Mouse (Mus musculus) G1E (cell line): ENCODE data around the gene Srsf3. TPM values are rescaled to one million over a fixed set of nuclear protein-coding genes. Genes with fewer than 3 reads are reported as not detected.

Experiments used
- ATAC-seq: 2 replicates; pipeline ENCODE4 v1.8.0; 2016; ENCODE audit warnings: mild to moderate bottlenecking; ENCODE audit not compliant: insufficient number of reproducible peaks, poor library complexity, low FRiP score, severe bottlenecking; ENCODE audit errors: extremely low read depth
- DNase-seq: peaks from one replicate; pipeline ENCODE4 v3.0.0; 2012; ENCODE audit warnings: low spot score
- H3K27me3 ChIP-seq: 2 replicates; pipeline ENCODE4 v1.6.1; 2012; ENCODE audit warnings: mild to moderate bottlenecking, low read length, inconsistent platforms; ENCODE audit not compliant: insufficient read depth
- H3K36me3 ChIP-seq: replicated peaks from 2 replicates; pipeline ENCODE3; 2012; ENCODE audit warnings: mild to moderate bottlenecking, inconsistent platforms
- H3K4me1 ChIP-seq: 2 replicates; pipeline ENCODE4 v1.6.1; 2012; ENCODE audit warnings: low read depth, low read length, inconsistent platforms, mixed read lengths; ENCODE audit not compliant: insufficient read depth
- H3K4me3 ChIP-seq: 2 replicates; pipeline ENCODE4 v1.5.1; 2012; ENCODE audit warnings: low read depth, mild to moderate bottlenecking, inconsistent platforms, low read length, moderate library complexity, mixed read lengths
- H3K9me3 ChIP-seq: replicated peaks from 2 replicates; pipeline ENCODE4 v1.6.1; 2012; ENCODE audit warnings: inconsistent platforms
- CTCF ChIP-seq: IDR thresholded peaks from 2 replicates; pipeline ENCODE4 v1.5.1; 2012; ENCODE audit warnings: low read depth, low read length, inconsistent platforms, mixed read lengths
- GATA1 ChIP-seq: IDR thresholded peaks from 2 replicates; pipeline ENCODE4 v1.6.1; 2012; ENCODE audit warnings: borderline replicate concordance, low read length, inconsistent platforms, mixed read lengths
- GATA2 ChIP-seq: IDR thresholded peaks from 2 replicates; pipeline ENCODE4 v1.6.1; 2012; ENCODE audit warnings: low read depth, low read length, inconsistent platforms, borderline replicate concordance
- POLR2AphosphoS5 ChIP-seq: IDR thresholded peaks from 2 replicates; pipeline ENCODE4 v1.6.1; 2012; ENCODE audit warnings: low read depth, low read length, inconsistent platforms; ENCODE audit not compliant: insufficient replicate concordance
- TAL1 ChIP-seq: conservative IDR thresholded peaks from 2 replicates; pipeline ENCODE4 v1.6.1; 2012; ENCODE audit warnings: low read depth, low read length, inconsistent platforms, mixed read lengths
- polyA plus RNA-seq: library from polyadenylated mRNA; stranded (reverse); fragments of >175 nt; gene quantifications from 2 replicates; pipeline ENCODE4 v1.2.3, GENCODE M21; 2012
- total RNA-seq, 2 experiments: library from RNA; stranded (forward) in 1 of 2; stranded (reverse) in 1 of 2; fragments of 200-1000 nt in 1 of 2; fragments of >200 nt in 1 of 2; fragmentation: Nextera tagmentation in 1 of 2; gene quantifications; 2 replicates each; pipeline ENCODE4 v1.2.3; 2014 to 2017

Gene Srsf3
- total and polyA plus RNA-seq, 3 experiments = 174 to 771 (median 258) TPM

- Histone ChIP-seq H3K36me3 (peaks cover 34% of the 10 kb centered on the region), H3K9me3 (no peaks in the 10 kb centered on the region), H3K4me3 (no peak overlapping the region; the same call in 1 of the 2 replicates), H3K27me3 (no peaks in the 10 kb centered on the region), H3K4me1 (peaks cover 54% of the 10 kb centered on the region)
- TF ChIP-seq CTCF (no peak), TAL1 (no peak), GATA1 (no peak), POLR2AphosphoS5 (no peak), GATA2 (no peak)
- DNase-seq (no peak), ATAC-seq (no peak)
Measured at GRCm38 (mm10) chr17:29005002-29005401, 27.4 kb upstream of the Srsf3 start.

DNA sequence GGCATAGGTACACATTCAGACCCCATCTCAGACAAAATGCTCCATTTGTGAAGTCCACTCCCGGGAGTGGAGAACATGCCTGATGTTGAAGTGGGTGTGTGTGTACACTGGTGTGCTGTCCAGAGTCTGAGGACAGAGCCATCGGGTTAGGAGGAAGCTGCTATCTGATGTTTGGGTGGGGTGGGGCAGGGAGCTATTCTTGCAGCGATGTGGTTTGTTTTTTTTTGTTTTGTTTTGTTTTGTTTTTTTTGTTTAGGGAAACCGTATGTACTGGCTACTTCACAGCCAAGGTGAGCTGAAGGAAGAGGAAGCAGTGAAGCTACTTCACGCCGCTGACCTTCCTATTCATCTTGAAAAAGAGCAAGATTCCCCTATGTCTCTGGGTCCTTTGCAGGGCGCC, 25.6 kb upstream of the Srsf3 start:
- ATAC-seq (no peak), DNase-seq (peak; percentile 20)
- peaks cover 47% of the 10 kb centered on the region for H3K4me1 ChIP-seq
- H3K9me3 ChIP-seq = no peaks in the 10 kb centered on the region
- H3K4me3 ChIP-seq = peak overlapping the region; percentile 94
- H3K27me3 ChIP-seq = no peaks in the 10 kb centered on the region
- TF ChIP-seq TAL1 (no peak), GATA2 (no peak), POLR2AphosphoS5 (no peak), CTCF (no peak), GATA1 (no peak)
- peaks cover 20% of the 10 kb centered on the region for H3K36me3 ChIP-seq

- DNase-seq = peak; percentile 29
- Histone ChIP-seq H3K27me3 (no peaks in the 10 kb centered on the region), H3K4me1 (peaks cover 47% of the 10 kb centered on the region), H3K9me3 (no peaks in the 10 kb centered on the region), H3K36me3 (peaks cover 20% of the 10 kb centered on the region), H3K4me3 (peak overlapping the region; percentile 94)
- TF ChIP-seq POLR2AphosphoS5 = no peak
- TF ChIP-seq TAL1 = no peak
- no peak for TF ChIP-seq GATA2
- TF ChIP-seq GATA1 = no peak
- no peak for TF ChIP-seq CTCF
- ATAC-seq = no peak
Measured at GRCm38 (mm10) chr17:29007243-29007640, 25.2 kb upstream of the Srsf3 start.

- DNase-seq = peak; percentile 92
- no peaks in the 10 kb centered on the region for H3K27me3 ChIP-seq
- ATAC-seq = peak; percentile 67
- H3K4me3 ChIP-seq = peak within 1 kb of the TSS; percentile 94
- no peaks in the 10 kb centered on the region for H3K9me3 ChIP-seq
- TF ChIP-seq GATA2 (no peak), TAL1 (no peak), CTCF (no peak), GATA1 (no peak), POLR2AphosphoS5 (no peak)
- peaks cover 44% of the 10 kb centered on the region for H3K4me1 ChIP-seq
- peaks cover 20% of the 10 kb centered on the region for H3K36me3 ChIP-seq
Measured at GRCm38 (mm10) chr17:29007641-29008325, 24.6 kb upstream of the Srsf3 start, which contains the start of gene Stk38. Gene Stk38 (minus strand): TSS chr17:29007995.

DNA sequence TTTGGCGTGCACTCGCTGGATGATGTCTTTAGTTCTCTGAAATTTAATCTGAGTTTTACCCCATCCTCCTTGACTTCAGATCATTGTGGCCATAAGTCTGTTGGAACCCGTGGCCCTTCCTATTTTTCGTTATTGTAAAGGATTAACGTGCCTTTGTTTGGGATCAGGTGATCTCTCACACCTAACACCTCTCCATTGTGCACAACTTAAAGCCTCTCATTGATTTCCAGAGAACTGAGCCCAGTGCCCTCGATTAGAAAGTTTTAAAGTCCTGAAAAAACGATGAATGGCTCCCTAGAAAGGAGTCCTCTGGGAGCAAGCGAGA, 24.1 kb upstream of the Srsf3 start:
- Histone ChIP-seq H3K9me3 (no peaks in the 10 kb centered on the region), H3K4me1 (peaks cover 40% of the 10 kb centered on the region), H3K36me3 (peaks cover 17% of the 10 kb centered on the region), H3K27me3 (no peaks in the 10 kb centered on the region), H3K4me3 (peak overlapping the region; percentile 94; the same call in 1 of the 2 replicates)
- no peak for TF ChIP-seq GATA1
- no peak for TF ChIP-seq CTCF
- peak; percentile 6 for DNase-seq
- no peak for ATAC-seq

DNA sequence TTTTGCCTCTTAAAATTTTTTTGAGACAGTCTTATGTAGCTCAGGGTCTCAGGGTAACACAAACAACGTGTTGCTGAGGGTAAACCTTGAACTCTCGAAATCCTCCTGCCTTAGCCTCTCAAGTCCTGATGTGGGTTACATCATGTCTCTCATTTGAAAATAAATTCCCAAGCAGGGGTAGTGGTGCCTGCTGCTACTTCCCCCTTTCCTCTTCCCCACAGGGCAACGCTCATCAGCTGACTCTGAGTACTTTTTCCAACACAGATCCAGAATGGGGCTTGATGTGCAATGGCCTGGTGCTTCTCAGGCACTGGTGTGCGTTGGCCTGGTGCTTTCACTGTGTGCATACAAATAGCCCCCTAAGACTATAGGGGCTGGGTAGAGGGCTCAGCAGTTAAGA, 23.2 kb upstream of the Srsf3 start:
- ATAC-seq (no peak), DNase-seq (no peak)
- H3K27me3 ChIP-seq = no peaks in the 10 kb centered on the region
- no peaks in the 10 kb centered on the region for H3K9me3 ChIP-seq
- no peak overlapping the region for H3K4me3 ChIP-seq
- no peak for TF ChIP-seq GATA2
- TF ChIP-seq TAL1 = no peak
- TF ChIP-seq GATA1 = no peak
- TF ChIP-seq POLR2AphosphoS5 = no peak
- peaks cover 36% of the 10 kb centered on the region for H3K4me1 ChIP-seq
- H3K36me3 ChIP-seq = peaks cover 17% of the 10 kb centered on the region
